Mouse (Mus musculus): ENCODE data around the gene E330009J07Rik.

- TF ChIP-seq CTCF (IDR thresholded peaks at IDR 0.05; ENCODE audit: borderline replicate concordance, insufficient read depth, low read depth, low read length) (no peak), POLR2A (IDR thresholded peaks at IDR 0.05; ENCODE audit: borderline replicate concordance, insufficient read depth, low read length) (no peak)
These were observed 46.4 kb upstream of the E330009J07Rik start for GRCm38 (mm10) chr6:40482318-40482717.

All from cerebellum, adult 2 months (tissue).